Mouse (Mus musculus): ENCODE data around the gene Gm10718.
"Not testable (repeated sequence)": the region's sequence is repeated elsewhere in the genome, so short reads cannot be mapped to it uniquely, and the experiment has no call there.

GRCm38 (mm10) chr9:3023312-3023984 lies at the start of gene Gm10718:
- not testable (repeated sequence) for TF ChIP-seq POLR2A (IDR thresholded peaks at IDR 0.05; ENCODE audit: borderline replicate concordance, insufficient read depth, low read length); CTCF (IDR thresholded peaks at IDR 0.05; ENCODE audit: borderline replicate concordance, insufficient read depth, low read depth, low read length)
